ENCODE assay signal across 15 mouse cellular contexts in the genomic region with DNA sequence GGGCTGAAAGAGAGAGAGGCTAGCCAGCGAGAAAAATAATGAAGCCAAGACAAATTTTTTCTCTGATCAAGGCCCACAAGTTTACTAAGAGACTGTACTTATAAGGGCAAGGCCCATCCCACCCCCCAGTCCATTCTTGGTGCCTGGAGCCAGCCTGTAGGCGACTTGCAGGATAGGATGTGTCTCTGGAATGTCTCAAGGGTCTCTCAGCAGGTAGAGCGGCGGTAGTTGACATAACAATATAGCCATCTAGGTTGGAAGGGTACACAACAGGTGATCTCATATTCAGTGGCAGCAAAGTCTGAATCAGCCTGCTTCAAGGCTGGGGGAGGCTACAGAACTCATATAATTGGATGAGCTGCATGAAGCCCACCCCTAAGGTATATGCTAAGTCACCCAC.
"Had no signal": no experiment of that assay in that cellular context is flagged by ENCODE, and none has a peak within 500 bp of the region (broad histone marks: within the 10 kb centered on the region; RNA-seq: fewer than 3 reads in every experiment).

No protein-coding gene starts in this region.

- H3K27me3 ChIP-seq: neural tube, embryonic 15.5 days; stomach, embryonic 15.5 days had no signal

- H3K9me3 ChIP-seq: neural tube, embryonic 15.5 days; stomach, embryonic 15.5 days had no signal

- H3K36me3 ChIP-seq: neural tube, embryonic 15.5 days; stomach, embryonic 15.5 days had no signal

- DNase-seq: retina, postnatal 1 day; right cerebral cortex, adult 18-20 months; right cerebral cortex, postnatal 14 days; right cerebral cortex, postnatal 25 days; right cerebral cortex, postnatal 4 days; spleen, adult 18-20 months; thymus, adult 18-20 months; thymus, adult 2 months; thymus, postnatal 14 days; thymus, postnatal 25 days; thymus, postnatal 36 days; thymus, postnatal 4 days had no signal

- H3K27ac ChIP-seq: neural tube, embryonic 15.5 days; stomach, embryonic 15.5 days; stomach, postnatal 0 days had no signal

- H3K9ac ChIP-seq: neural tube, embryonic 15.5 days; stomach, embryonic 15.5 days had no signal

- H3K4me1 ChIP-seq: neural tube, embryonic 15.5 days; stomach, embryonic 15.5 days had no signal

- H3K4me3 ChIP-seq: neural tube, embryonic 15.5 days; stomach, embryonic 15.5 days had no signal

- H3K4me2 ChIP-seq: neural tube, embryonic 15.5 days; stomach, embryonic 15.5 days had no signal
